Mouse (Mus musculus) bone marrow macrophage, adult 2 months (primary cell): ENCODE data around the gene Map7.

Experiments used
- CTCF ChIP-seq: IDR thresholded peaks from 2 replicates; pipeline ENCODE4 v1.5.1; 2012; ENCODE audit warnings: low read depth, mild to moderate bottlenecking, low read length, moderate library complexity
- POLR2A ChIP-seq: IDR thresholded peaks from 2 replicates; pipeline ENCODE4 v1.6.1; 2012; ENCODE audit warnings: mild to moderate bottlenecking, low read depth, low read length, borderline replicate concordance

- TF ChIP-seq CTCF = no peak
- no peak for TF ChIP-seq POLR2A
These were observed 36.8 kb upstream of the Map7 start for GRCm38 (mm10) chr10:20111508-20111907.
